Mouse (Mus musculus): ENCODE data around the gene Wnt8b.

DNA sequence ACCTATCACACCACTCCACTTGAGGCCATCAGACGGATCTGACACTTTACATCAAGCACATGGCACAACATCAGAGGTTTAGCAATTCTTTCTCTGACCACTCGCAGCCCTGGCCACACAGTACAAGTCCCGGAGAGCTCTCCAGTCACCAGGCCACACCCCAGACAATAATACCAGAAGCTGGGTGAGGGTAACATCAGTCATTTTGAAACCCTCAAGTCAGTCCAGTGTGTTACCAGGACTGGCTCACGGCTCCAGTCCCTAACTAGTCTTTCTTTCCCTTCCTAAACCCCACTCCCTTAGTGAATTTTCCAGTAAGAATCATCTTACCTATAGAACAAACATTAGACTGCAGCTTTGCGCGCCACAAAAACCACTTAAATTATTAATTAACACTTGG lies 36.7 kb downstream of the Wnt8b start:
- TF ChIP-seq HCFC1 (IDR thresholded peaks at IDR 0.05; ENCODE audit: borderline replicate concordance, insufficient read depth, low read length) (no peak), CHD2 (IDR thresholded peaks at IDR 0.05; ENCODE audit: low read depth, low read length) (no peak), ZNF384 (IDR thresholded peaks at IDR 0.05; ENCODE audit: low read depth, low read length) (no peak)

Data from ES-E14 (cell line).